8 mouse cellular contexts compared by ENCODE assay signal in genomic region chrX:7375322-7375715, GRCm38 (mm10). TPM values are rescaled to one million over a fixed set of nuclear protein-coding genes. Genes with fewer than 3 reads are reported as not detected.
DNase-seq lines count a peak whose midpoint lies in the region; ATAC-seq and TF ChIP-seq lines count a peak whose summit lies in the region.

No protein-coding gene starts in this region.

- WGBS in neural tube, embryonic 11.5 days, result 26% methylated on average over 17 of the region's 40 CpGs
- 22% methylated on average over 27 of the region's 40 CpGs for WGBS in intestine, postnatal 0 days
- WGBS in olfactory bulb, adult 2 months, result 18% methylated on average over 40 of the region's 40 CpGs

- peak overlapping the region; percentile 57 for H3K9ac ChIP-seq in neural tube, embryonic 11.5 days (ENCODE audit: low read length)
- peak overlapping the region; percentile 46 for H3K9ac ChIP-seq in intestine, postnatal 0 days (ENCODE audit: low read depth, low read length)

- H3K4me1 ChIP-seq in neural tube, embryonic 11.5 days (ENCODE audit: control insufficient read depth, insufficient read depth, low read length), result no peaks in the 10 kb centered on the region
- no peaks in the 10 kb centered on the region for H3K4me1 ChIP-seq in intestine, postnatal 0 days (replicated peaks; ENCODE audit: control insufficient read depth, insufficient read depth, low read length)
- H3K4me1 ChIP-seq in olfactory bulb, adult 2 months (ENCODE audit: control insufficient read depth, insufficient read depth, low read length), result peaks cover 13% of the 10 kb centered on the region; the same call in 1 of the 2 replicates

- H3K36me3 ChIP-seq in neural tube, embryonic 11.5 days (ENCODE audit: control insufficient read depth, insufficient read depth, low read length), result no peaks in the 10 kb centered on the region
- H3K36me3 ChIP-seq in intestine, postnatal 0 days (ENCODE audit: control insufficient read depth, insufficient read depth), result no peaks in the 10 kb centered on the region

- DNase-seq in cerebellum, postnatal 4 days (ENCODE audit: low spot score in 2 of 2), result no peak
- DNase-seq in neural tube, embryonic 11.5 days (ENCODE audit: low spot score), result no peak
- no peak for DNase-seq in neural tube, embryonic 10.5 days (ENCODE audit: extremely low spot score, low spot score)
- DNase-seq in layer of hippocampus, postnatal 10 days (ENCODE audit: low spot score in 2 of 2), result no peak
- no peak for DNase-seq in frontal cortex, postnatal 10 days (ENCODE audit: low spot score in 2 of 2)

- H3K4me2 ChIP-seq in neural tube, embryonic 11.5 days (ENCODE audit: low read depth), result peak overlapping the region; percentile 67
- H3K4me2 ChIP-seq in intestine, postnatal 0 days (replicated peaks; ENCODE audit: low read depth), result peak overlapping the region; percentile 81

- peak overlapping the region; percentile 51 for H3K4me3 ChIP-seq in neural tube, embryonic 11.5 days (ENCODE audit: low read depth, low read length)
- peak overlapping the region; percentile 58 for H3K4me3 ChIP-seq in intestine, postnatal 0 days (ENCODE audit: low read depth, low read length)
- peak overlapping the region; percentile 77 for H3K4me3 ChIP-seq in olfactory bulb, adult 2 months (ENCODE audit: insufficient read depth, low read depth, low read length)

- ATAC-seq in cerebellum, adult (ENCODE audit: insufficient number of reproducible peaks, low FRiP score, low TSS enrichment), result peak; percentile 66
- ATAC-seq in neural tube, embryonic 11.5 days (ENCODE audit: insufficient read depth, low FRiP score, low TSS enrichment), result peak; percentile 38; the same call in 1 of the 2 replicates
- ATAC-seq in intestine, postnatal 0 days, result peak; percentile 59

- no peaks in the 10 kb centered on the region for H3K27me3 ChIP-seq in neural tube, embryonic 11.5 days (ENCODE audit: control insufficient read depth, insufficient read depth, low read length)
- H3K27me3 ChIP-seq in intestine, postnatal 0 days (replicated peaks; ENCODE audit: control insufficient read depth, insufficient read depth, low read length), result no peaks in the 10 kb centered on the region

- no peaks in the 10 kb centered on the region for H3K9me3 ChIP-seq in neural tube, embryonic 11.5 days (ENCODE audit: control insufficient read depth, low read length)
- no peaks in the 10 kb centered on the region for H3K9me3 ChIP-seq in intestine, postnatal 0 days (ENCODE audit: control insufficient read depth)

- no peak for TF ChIP-seq CTCF in intestine, postnatal 0 days (IDR thresholded peaks at IDR 0.05; ENCODE audit: low read depth)
- TF ChIP-seq CTCF in olfactory bulb, adult 2 months (IDR thresholded peaks at IDR 0.05; ENCODE audit: insufficient read depth, low read depth, low read length), result no peak

- no peak for TF ChIP-seq POLR2A in olfactory bulb, adult 2 months (IDR thresholded peaks at IDR 0.05; ENCODE audit: insufficient read depth, low read depth, low read length)

- 0 out of 2 replicates have a peak overlapping the region, but pooled peaks have one; percentile 49 for H3K27ac ChIP-seq in neural tube, embryonic 11.5 days (ENCODE audit: low read depth, low read length)
- H3K27ac ChIP-seq in intestine, postnatal 0 days (ENCODE audit: low read depth, low read length), result peak overlapping the region; percentile 21; the same call in 1 of the 2 replicates
- peak overlapping the region; percentile 69 for H3K27ac ChIP-seq in olfactory bulb, adult 2 months (ENCODE audit: insufficient read depth, low read depth, low read length)

RNA-seq across cellular contexts. Expression of gene Usp27x, which starts 0.3 kb away (rescaled TPM):
- polyA plus RNA-seq in neural tube, embryonic 11.5 days (2014; fragmentation: Nextera tagmentation; extraction: Ambion mirVana), result 0.59 and 0.69 TPM in 2 replicates
- 0.20 and 0.34 TPM in 2 replicates for polyA plus RNA-seq in intestine, postnatal 0 days (2015; fragmentation: Nextera tagmentation; extraction: Ambion mirVana)
- not detected in 2 replicates for polyA plus RNA-seq in olfactory bulb, adult 2 months (2012; ENCODE audit: insufficient read depth, insufficient read length, low replicate concordance, missing spikeins)
- 10 to 100 TPM; 14.0 to 14.9 TPM for total RNA-seq in layer of hippocampus, postnatal 10 days (2021)

RNA-seq across cellular contexts. Expression of gene Clcn5, which starts 56.2 kb away (rescaled TPM):
- 24.3 and 24.5 TPM in 2 replicates for polyA plus RNA-seq in neural tube, embryonic 11.5 days (2014; fragmentation: Nextera tagmentation; extraction: Ambion mirVana)
- polyA plus RNA-seq in intestine, postnatal 0 days (2015; fragmentation: Nextera tagmentation; extraction: Ambion mirVana), result 23.2 and 28.5 TPM in 2 replicates
- not detected in 2 replicates for polyA plus RNA-seq in olfactory bulb, adult 2 months (2012; ENCODE audit: insufficient read depth, insufficient read length, low replicate concordance, missing spikeins)
- total RNA-seq in layer of hippocampus, postnatal 10 days (2021), result 10 to 100 TPM; 18.4 to 20.5 TPM

Comparison
In these comparisons a context has a peak if more than half of its experiments do, and no peak if none do; other contexts are left out.
1. RNA of gene Clcn5, which starts 56.2 kb away (polyA plus RNA-seq): 24.3 to 24.5 TPM in neural tube, embryonic 11.5 days and 23.2 to 28.5 TPM in intestine, postnatal 0 days; not detected in olfactory bulb, adult 2 months; every median in the first group is over 10 times any median in the second.
2. Peak in every context shown above with its lines, with median percentiles within 50 percentile points of each other: ATAC-seq, H3K27ac ChIP-seq and H3K4me3 ChIP-seq.